Comparison of ENCODE assay signal across 19 mouse cellular contexts in the genomic region with DNA sequence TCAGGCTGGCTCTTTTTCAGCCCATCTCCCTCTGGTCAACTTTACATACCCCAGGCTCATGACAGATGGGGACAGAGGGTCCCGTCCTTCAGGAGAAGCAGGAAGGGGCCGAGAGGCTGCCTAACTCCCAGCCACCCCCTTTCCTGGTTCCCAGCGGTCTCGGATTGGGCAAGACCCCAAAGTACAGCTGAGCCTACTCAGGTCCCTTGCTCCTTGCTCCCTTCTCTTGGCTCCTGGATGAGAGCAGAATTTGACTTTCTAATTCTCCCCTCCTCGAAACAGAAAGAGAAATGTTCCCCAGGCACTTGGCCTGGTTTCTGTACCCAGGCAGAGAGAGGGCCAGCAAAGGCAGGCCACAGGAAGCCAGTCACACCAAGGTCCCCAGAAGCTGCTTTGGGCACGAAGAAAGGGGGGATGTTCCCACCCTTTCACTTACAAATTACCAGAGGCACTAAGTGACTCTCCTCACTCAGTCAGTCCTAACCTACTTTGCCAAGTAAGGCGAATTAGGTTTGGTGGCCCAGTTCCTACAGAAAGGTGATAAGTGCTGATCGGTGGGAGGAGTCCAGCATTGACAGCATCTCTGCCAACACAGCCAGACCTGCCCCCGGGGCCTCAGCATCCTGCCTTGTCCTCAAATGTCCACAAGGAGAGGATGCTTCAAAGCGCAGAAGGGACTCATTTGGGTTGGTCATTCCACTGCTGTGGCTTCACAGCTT.
A peak's percentile ranks its signal among the peaks of the same experiment; 100 is the strongest.
DNase-seq lines count a peak whose midpoint lies in the region; ATAC-seq lines count a peak whose summit lies in the region.
"Had no signal": no experiment of that assay in that cellular context is flagged by ENCODE, and none has a peak within 500 bp of the region (broad histone marks: within the 10 kb centered on the region; RNA-seq: fewer than 3 reads in every experiment).

No protein-coding gene starts in this region.

- peak; percentile 52; the same call in 1 of the 2 replicates for ATAC-seq in hindbrain, embryonic 16.5 days
- no peak for ATAC-seq in hindbrain, embryonic 12.5 days (ENCODE audit: low FRiP score)
- ATAC-seq: activated CD4-positive, CD25-positive, alpha-beta regulatory T cell, adult 4 months; forebrain, embryonic 13.5 days; inflammation-experienced regulatory T-cells, adult 6 months had no signal

- no peaks in the 10 kb centered on the region for H3K36me3 ChIP-seq in hindbrain, embryonic 16.5 days (ENCODE audit: control insufficient read depth, insufficient read depth, low read length)
- no peaks in the 10 kb centered on the region for H3K36me3 ChIP-seq in hindbrain, embryonic 12.5 days
- no peaks in the 10 kb centered on the region; the same call in 1 of the 2 replicates for H3K36me3 ChIP-seq in embryonic facial prominence, embryonic 10.5 days (replicated peaks)
- H3K36me3 ChIP-seq: neural tube, embryonic 15.5 days; stomach, embryonic 15.5 days had no signal

- H3K4me3 ChIP-seq in hindbrain, embryonic 16.5 days (ENCODE audit: low read length) = no peak overlapping the region
- no peak overlapping the region for H3K4me3 ChIP-seq in hindbrain, embryonic 12.5 days
- no peak overlapping the region for H3K4me3 ChIP-seq in embryonic facial prominence, embryonic 10.5 days
- H3K4me3 ChIP-seq: forebrain, embryonic 13.5 days; hindbrain, embryonic 10.5 days; left cerebral cortex, adult 2 months; midbrain, embryonic 10.5 days; neural tube, embryonic 15.5 days; stomach, embryonic 15.5 days had no signal

- peak; percentile 42 for DNase-seq in brain, adult 2 months (ENCODE audit: low read depth, low spot score)
- DNase-seq in cerebellum, adult 18-20 months = peak; percentile 26 to 41
- DNase-seq in cerebellum, postnatal 14 days = peak; percentile 34 to 57
- DNase-seq in kidney, postnatal 14 days = no peak
- no peak for DNase-seq in embryonic facial prominence, embryonic 10.5 days (ENCODE audit: low spot score)
- DNase-seq: adrenal gland, postnatal 25 days; embryo, embryonic 11 days; thymus, postnatal 25 days had no signal

- no peak overlapping the region for H3K4me2 ChIP-seq in hindbrain, embryonic 16.5 days (ENCODE audit: low read length)
- no peak overlapping the region for H3K4me2 ChIP-seq in hindbrain, embryonic 12.5 days (replicated peaks)
- H3K4me2 ChIP-seq: forebrain, embryonic 13.5 days; neural tube, embryonic 15.5 days; stomach, embryonic 15.5 days had no signal

- H3K27ac ChIP-seq in hindbrain, embryonic 16.5 days (ENCODE audit: low read depth, low read length) = no peak overlapping the region; the same call in 1 of the 2 replicates
- H3K27ac ChIP-seq in hindbrain, embryonic 12.5 days = no peak overlapping the region
- H3K27ac ChIP-seq in embryonic facial prominence, embryonic 10.5 days (replicated peaks) = no peak overlapping the region
- H3K27ac ChIP-seq: forebrain, embryonic 13.5 days; hindbrain, embryonic 10.5 days; kidney, postnatal 0 days; left cerebral cortex, adult 2 months; midbrain, embryonic 10.5 days; neural tube, embryonic 15.5 days; stomach, embryonic 15.5 days had no signal

- peaks cover 3% of the 10 kb centered on the region; the same call in 1 of the 2 replicates for H3K9me3 ChIP-seq in hindbrain, embryonic 16.5 days (ENCODE audit: control insufficient read depth, low read length)
- H3K9me3 ChIP-seq in hindbrain, embryonic 12.5 days (replicated peaks) = no peaks in the 10 kb centered on the region
- H3K9me3 ChIP-seq in embryonic facial prominence, embryonic 10.5 days = no peaks in the 10 kb centered on the region
- H3K9me3 ChIP-seq: hindbrain, embryonic 10.5 days; midbrain, embryonic 10.5 days; neural tube, embryonic 15.5 days; stomach, embryonic 15.5 days had no signal

- peaks cover 9% of the 10 kb centered on the region for H3K4me1 ChIP-seq in hindbrain, embryonic 16.5 days (ENCODE audit: control insufficient read depth, insufficient read depth, low read depth, low read length)
- H3K4me1 ChIP-seq in hindbrain, embryonic 12.5 days = no peaks in the 10 kb centered on the region
- H3K4me1 ChIP-seq in embryonic facial prominence, embryonic 10.5 days = peaks cover 16% of the 10 kb centered on the region; the same call in 1 of the 2 replicates
- H3K4me1 ChIP-seq: forebrain, embryonic 13.5 days; stomach, embryonic 15.5 days had no signal

- no peaks in the 10 kb centered on the region for H3K27me3 ChIP-seq in hindbrain, embryonic 16.5 days (replicated peaks; ENCODE audit: control insufficient read depth, insufficient read depth, low read length)
- H3K27me3 ChIP-seq in hindbrain, embryonic 12.5 days = no peaks in the 10 kb centered on the region
- H3K27me3 ChIP-seq in embryonic facial prominence, embryonic 10.5 days (replicated peaks; ENCODE audit: low read depth, poor library complexity, severe bottlenecking) = 0 out of 2 replicates have a peak, but pooled peaks cover 8% of the 10 kb centered on the region
- H3K27me3 ChIP-seq: forebrain, embryonic 13.5 days; neural tube, embryonic 15.5 days; stomach, embryonic 15.5 days had no signal

- WGBS in hindbrain, embryonic 16.5 days = 65% methylated on average over 10 of the region's 10 CpGs
- WGBS in hindbrain, embryonic 12.5 days = 67% methylated on average over 10 of the region's 10 CpGs
- WGBS in embryonic facial prominence, embryonic 10.5 days = 56% methylated on average over 10 of the region's 10 CpGs

- no peak overlapping the region for H3K9ac ChIP-seq in hindbrain, embryonic 16.5 days (ENCODE audit: low read depth, low read length)
- no peak overlapping the region for H3K9ac ChIP-seq in hindbrain, embryonic 12.5 days
- H3K9ac ChIP-seq: forebrain, embryonic 13.5 days; neural tube, embryonic 15.5 days; stomach, embryonic 15.5 days had no signal

Comparison
In these comparisons a context has a peak if more than half of its experiments do, and no peak if none do; other contexts are left out.
1. DNase-seq: peak in brain, adult 2 months (single experiment), cerebellum, adult 18-20 months (2 of 2) and cerebellum, postnatal 14 days (2 of 2); none in kidney, postnatal 14 days (single experiment) and embryonic facial prominence, embryonic 10.5 days (single experiment).